Mouse (Mus musculus): ENCODE measurements around the gene Tbcd. TPM values are rescaled to one million over a fixed set of nuclear protein-coding genes. Genes with fewer than 3 reads are reported as not detected.

Tbcd gene
- total and polyA plus RNA-seq, 3 experiments = 62.1 to 86.7 (median 70.4) TPM

GRCm38 (mm10) chr11:121543287-121543856, 91.6 kb downstream of the Tbcd start:
- H3K9ac ChIP-seq (ENCODE audit: insufficient read depth, low read depth) = no peak overlapping the region
- no peak overlapping the region for H3K4me2 ChIP-seq (ENCODE audit: insufficient read depth, low read depth, poor library complexity, severe bottlenecking)
- dilution Hi-C loops (cut with MboI; ENCODE audit: extremely low pct_ligation_motif_present, extremely low pct_unique_long_range_greater_than_20kb, low sequenced_read_pairs) = no loop called here
- no peak overlapping the region for H3K4me3 ChIP-seq (replicated peaks in 1 of 3; ENCODE audit: low read depth in 2 of 3, low read length in 2 of 3, poor library complexity in 1 of 3)
- H3K36me3 ChIP-seq (replicated peaks in 1 of 2; ENCODE audit: control insufficient read depth in 1 of 2, insufficient read depth in 1 of 2, low read length in 1 of 2) = peaks cover 16 to 51% of the 10 kb centered on the region in 2 experiments
- no peaks in the 10 kb centered on the region for H3K27me3 ChIP-seq (replicated peaks)
- DNase-seq (ENCODE audit: extremely low read depth) = no peak
- H3K9me3 ChIP-seq (replicated peaks; ENCODE audit: low read length) = no peaks in the 10 kb centered on the region
- no peaks in the 10 kb centered on the region for H3K79me2 ChIP-seq (replicated peaks; ENCODE audit: control insufficient read depth, extremely low read depth, insufficient read depth, poor library complexity, severe bottlenecking)
- in situ Hi-C loops (cut with MboI; ENCODE audit: low pct_ligation_motif_present, low pct_unique_long_range_greater_than_20kb, low sequenced_read_pairs) = no loop called here
- H3K4me1 ChIP-seq (ENCODE audit: control insufficient read depth in 1 of 2, insufficient read depth in 2 of 2) = peaks cover 7 to 61% of the 10 kb centered on the region in 2 experiments
- no peak overlapping the region for H3K27ac ChIP-seq (ENCODE audit: insufficient read depth, low read depth)
- TF ChIP-seq RCOR1 (conservative IDR thresholded peaks at IDR 0.05; ENCODE audit: low read depth, low read length) = no peak
- TF ChIP-seq POLR2AphosphoS2 (IDR thresholded peaks at IDR 0.05; ENCODE audit: low read depth, low read length) = no peak
- TF ChIP-seq MXI1 (IDR thresholded peaks at IDR 0.05; ENCODE audit: low read depth, low read length) = no peak
- no peak for TF ChIP-seq BHLHE40 (IDR thresholded peaks at IDR 0.05; ENCODE audit: low read depth, low read length)
- TF ChIP-seq EP300 (IDR thresholded peaks at IDR 0.05; ENCODE audit: low read length) = no peak
- TF ChIP-seq HCFC1 (IDR thresholded peaks at IDR 0.05; ENCODE audit: low read depth, low read length) = no peak
- no peak for TF ChIP-seq PAX5 (IDR thresholded peaks at IDR 0.05; ENCODE audit: low read length)

- Histone ChIP-seq H3K27ac (ENCODE audit: insufficient read depth, low read depth) (no peak overlapping the region), H3K9me3 (replicated peaks; ENCODE audit: low read length) (no peaks in the 10 kb centered on the region), H3K27me3 (replicated peaks) (no peaks in the 10 kb centered on the region), H3K9ac (ENCODE audit: insufficient read depth, low read depth) (no peak overlapping the region), H3K4me1 (ENCODE audit: control insufficient read depth in 1 of 2, insufficient read depth in 2 of 2) (peaks cover 7 to 62% of the 10 kb centered on the region in 2 experiments), H3K4me3 (replicated peaks in 1 of 3; ENCODE audit: low read depth in 2 of 3, low read length in 2 of 3, poor library complexity in 1 of 3) (no peak overlapping the region), H3K4me2 (ENCODE audit: insufficient read depth, low read depth, poor library complexity, severe bottlenecking) (no peak overlapping the region), H3K79me2 (replicated peaks; ENCODE audit: control insufficient read depth, extremely low read depth, insufficient read depth, poor library complexity, severe bottlenecking) (no peaks in the 10 kb centered on the region), H3K36me3 (replicated peaks in 1 of 2; ENCODE audit: control insufficient read depth in 1 of 2, insufficient read depth in 1 of 2, low read length in 1 of 2) (peaks cover 16 to 51% of the 10 kb centered on the region in 2 experiments)
- dilution Hi-C loops (cut with MboI; ENCODE audit: extremely low pct_ligation_motif_present, extremely low pct_unique_long_range_greater_than_20kb, low sequenced_read_pairs) (no loop called here), in situ Hi-C loops (cut with MboI; ENCODE audit: low pct_ligation_motif_present, low pct_unique_long_range_greater_than_20kb, low sequenced_read_pairs) (no loop called here)
- TF ChIP-seq MYC (IDR thresholded peaks at IDR 0.05; ENCODE audit: low read depth, low read length) (no peak), MAZ (IDR thresholded peaks at IDR 0.05; ENCODE audit: low read depth, low read length) (no peak), POLR2A (IDR thresholded peaks at IDR 0.05; ENCODE audit: low read depth, low read length) (no peak), MAFK (IDR thresholded peaks at IDR 0.05; ENCODE audit: insufficient replicate concordance, low read length) (no peak), E2F4 (IDR thresholded peaks at IDR 0.05; ENCODE audit: insufficient replicate concordance, low read depth, low read length) (no peak), NELFE (IDR thresholded peaks at IDR 0.05; ENCODE audit: low read depth, low read length) (no peak), ETS1 (conservative IDR thresholded peaks at IDR 0.05; ENCODE audit: low read depth, low read length) (no peak), EP300 (IDR thresholded peaks at IDR 0.05; ENCODE audit: low read length) (no peak), SMC3 (IDR thresholded peaks at IDR 0.05; ENCODE audit: low read depth, low read length) (no peak), ZC3H11A (IDR thresholded peaks at IDR 0.05; ENCODE audit: low read depth, low read length) (no peak), SIN3A (IDR thresholded peaks at IDR 0.05; ENCODE audit: low read length) (no peak), NRF1 (IDR thresholded peaks at IDR 0.05; ENCODE audit: low read depth, low read length) (no peak), CTCF (conservative IDR thresholded peaks at IDR 0.05 in 1 of 2, IDR thresholded peaks at IDR 0.05 in 1 of 2; ENCODE audit: low read depth in 2 of 2, low read length in 2 of 2) (no peak), RAD21 (IDR thresholded peaks at IDR 0.05; ENCODE audit: low read depth, low read length) (no peak), GABPA (IDR thresholded peaks at IDR 0.05; ENCODE audit: insufficient replicate concordance, low read depth, low read length) (no peak), USF1 (IDR thresholded peaks at IDR 0.05; ENCODE audit: low read depth, low read length) (no peak)
- no peak for DNase-seq (ENCODE audit: extremely low read depth)
Measured at GRCm38 (mm10) chr11:121543922-121544321, 92.2 kb downstream of the Tbcd start.

All from CH12.LX (cell line).